In genomic region chr1:151499815-151500501, GRCm38 (mm10) we compare ENCODE assay signal across 8 mouse cellular contexts. TPM values are rescaled to one million over a fixed set of nuclear protein-coding genes. Genes with fewer than 3 reads are reported as not detected.
DNase-seq lines count a peak whose midpoint lies in the region; ATAC-seq and TF ChIP-seq lines count a peak whose summit lies in the region.

No protein-coding gene starts in this region.

- 0 out of 2 replicates have a peak, but pooled peaks have one; percentile 24 for TF ChIP-seq EP300 in liver, postnatal 0 days (IDR thresholded peaks at IDR 0.05; ENCODE audit: low read depth)

- peaks cover 21% of the 10 kb centered on the region for H3K4me1 ChIP-seq in forebrain, embryonic 10.5 days
- H3K4me1 ChIP-seq in heart, embryonic 15.5 days (replicated peaks) = peaks cover 34% of the 10 kb centered on the region
- peaks cover 17% of the 10 kb centered on the region for H3K4me1 ChIP-seq in liver, postnatal 0 days (ENCODE audit: insufficient read depth)
- H3K4me1 ChIP-seq in neural tube, embryonic 12.5 days = peaks cover 8% of the 10 kb centered on the region

- peak overlapping the region; percentile 99 for H3K27ac ChIP-seq in forebrain, embryonic 10.5 days
- peak overlapping the region; percentile 99 for H3K27ac ChIP-seq in heart, embryonic 15.5 days
- peak overlapping the region; percentile 99 for H3K27ac ChIP-seq in liver, postnatal 0 days (ENCODE audit: low read depth)
- H3K27ac ChIP-seq in neural tube, embryonic 12.5 days = peak overlapping the region; percentile 96

- peaks cover 5% of the 10 kb centered on the region; the same call in 1 of the 2 replicates for H3K36me3 ChIP-seq in forebrain, embryonic 10.5 days (replicated peaks)
- no peaks in the 10 kb centered on the region for H3K36me3 ChIP-seq in heart, embryonic 15.5 days
- H3K36me3 ChIP-seq in liver, postnatal 0 days (replicated peaks; ENCODE audit: insufficient read depth, low read length) = no peaks in the 10 kb centered on the region
- no peaks in the 10 kb centered on the region for H3K36me3 ChIP-seq in neural tube, embryonic 12.5 days

- TF ChIP-seq POLR2A in brain, embryonic 14.5 days (IDR thresholded peaks at IDR 0.05; ENCODE audit: borderline replicate concordance, extremely low read depth, insufficient read depth, insufficient read length, poor library complexity, severe bottlenecking) = no peak

- peaks cover 6% of the 10 kb centered on the region; the same call in 1 of the 2 replicates for H3K27me3 ChIP-seq in forebrain, embryonic 10.5 days (ENCODE audit: poor library complexity, severe bottlenecking)
- no peaks in the 10 kb centered on the region for H3K27me3 ChIP-seq in heart, embryonic 15.5 days
- H3K27me3 ChIP-seq in liver, postnatal 0 days (ENCODE audit: insufficient read depth, low read length) = no peaks in the 10 kb centered on the region
- H3K27me3 ChIP-seq in neural tube, embryonic 12.5 days (replicated peaks) = no peaks in the 10 kb centered on the region

- peak overlapping the region; percentile 99 for H3K9ac ChIP-seq in heart, embryonic 15.5 days
- H3K9ac ChIP-seq in liver, postnatal 0 days (replicated peaks) = peak overlapping the region; percentile 97
- H3K9ac ChIP-seq in neural tube, embryonic 12.5 days = peak overlapping the region; percentile 97

- DNase-seq in CD4-positive, CD25-positive, alpha-beta regulatory T cell, adult 2 months (ENCODE audit: low read depth, low spot score) = peak; percentile 57
- DNase-seq in brain, embryonic 14.5 days (ENCODE audit: low read depth) = peak; percentile 65
- DNase-seq in forebrain, embryonic 10.5 days (ENCODE audit: extremely low spot score, low spot score) = peak; percentile 77
- DNase-seq in kidney, postnatal 25 days = peak; percentile 51 to 75
- peak; percentile 74 for DNase-seq in liver, postnatal 0 days
- peak; percentile 82 for DNase-seq in testis, postnatal 10 days (ENCODE audit: low spot score)

- H3K4me2 ChIP-seq in heart, embryonic 15.5 days = peak overlapping the region; percentile 61
- H3K4me2 ChIP-seq in liver, postnatal 0 days (ENCODE audit: low read depth, low read length) = peak overlapping the region; percentile 94
- H3K4me2 ChIP-seq in neural tube, embryonic 12.5 days (replicated peaks) = peak overlapping the region; percentile 67

- peak; percentile 44 for ATAC-seq in heart, embryonic 15.5 days (replicated peaks; ENCODE audit: insufficient number of reproducible peaks, insufficient read depth, low FRiP score, low read depth)
- ATAC-seq in liver, postnatal 0 days = peak; percentile 59
- ATAC-seq in neural tube, embryonic 12.5 days (ENCODE audit: low FRiP score, low read depth) = peak; percentile 56; the same call in 1 of the 2 replicates

- TF ChIP-seq CTCF in brain, embryonic 14.5 days (IDR thresholded peaks at IDR 0.05; ENCODE audit: borderline replicate concordance, extremely low read depth, insufficient read depth, insufficient read length) = no peak
- no peak for TF ChIP-seq CTCF in liver, postnatal 0 days (IDR thresholded peaks at IDR 0.05; ENCODE audit: low read depth)

- WGBS in forebrain, embryonic 10.5 days = under 1% methylated on average over 55 of the region's 59 CpGs
- WGBS in heart, embryonic 15.5 days = under 1% methylated on average over 59 of the region's 59 CpGs
- WGBS in liver, postnatal 0 days (ENCODE audit: insufficient replicate concordance) = 1% methylated on average over 36 of the region's 59 CpGs
- WGBS in neural tube, embryonic 12.5 days = under 1% methylated on average over 54 of the region's 59 CpGs

- peak overlapping the region; percentile 96 for H3K4me3 ChIP-seq in forebrain, embryonic 10.5 days
- peak overlapping the region; percentile 96 for H3K4me3 ChIP-seq in heart, embryonic 15.5 days
- H3K4me3 ChIP-seq in liver, postnatal 0 days (ENCODE audit: low read depth, low read length) = peak overlapping the region; percentile 96
- H3K4me3 ChIP-seq in neural tube, embryonic 12.5 days = peak overlapping the region; percentile 98

- no peaks in the 10 kb centered on the region for H3K9me3 ChIP-seq in forebrain, embryonic 10.5 days
- H3K9me3 ChIP-seq in heart, embryonic 15.5 days (replicated peaks) = no peaks in the 10 kb centered on the region
- H3K9me3 ChIP-seq in liver, postnatal 0 days (ENCODE audit: low read length) = no peaks in the 10 kb centered on the region
- no peaks in the 10 kb centered on the region for H3K9me3 ChIP-seq in neural tube, embryonic 12.5 days

RNA-seq across cellular contexts. Expression of gene Rnf2, which starts 0.8 kb away (rescaled TPM):
- 115 and 116 TPM in 2 replicates for polyA plus RNA-seq in brain, embryonic 14.5 days (2012; rRNA removed)
- 115 and 118 TPM in 2 replicates for polyA plus RNA-seq in forebrain, embryonic 10.5 days (2016; fragmentation: Nextera tagmentation; extraction: Ambion mirVana)
- 55.6 and 57.9 TPM in 2 replicates for polyA plus RNA-seq in heart, embryonic 15.5 days (2015; fragmentation: Nextera tagmentation; extraction: Ambion mirVana)
- polyA plus RNA-seq in liver, postnatal 0 days (2015; fragmentation: Nextera tagmentation; extraction: Ambion mirVana) = 18.8 and 19.4 TPM in 2 replicates
- 132 and 136 TPM in 2 replicates for polyA plus RNA-seq in neural tube, embryonic 12.5 days (2016; fragmentation: Nextera tagmentation; extraction: Ambion mirVana)

Comparison
In these comparisons a context has a peak if more than half of its experiments do, and no peak if none do; other contexts are left out.
1. Peak in every context shown above with its lines: DNase-seq, ATAC-seq, H3K4me3 ChIP-seq and H3K27ac ChIP-seq.